Mouse (Mus musculus): ENCODE data around the gene Depdc1b. TPM values are rescaled to one million over a fixed set of nuclear protein-coding genes. Genes with fewer than 3 reads are reported as not detected.
A peak's percentile ranks its signal among the peaks of the same experiment; 100 is the strongest.

Gene Depdc1b
- 0.45 and 0.77 TPM in 2 replicates for polyA plus RNA-seq (2012; rRNA removed)

DNA sequence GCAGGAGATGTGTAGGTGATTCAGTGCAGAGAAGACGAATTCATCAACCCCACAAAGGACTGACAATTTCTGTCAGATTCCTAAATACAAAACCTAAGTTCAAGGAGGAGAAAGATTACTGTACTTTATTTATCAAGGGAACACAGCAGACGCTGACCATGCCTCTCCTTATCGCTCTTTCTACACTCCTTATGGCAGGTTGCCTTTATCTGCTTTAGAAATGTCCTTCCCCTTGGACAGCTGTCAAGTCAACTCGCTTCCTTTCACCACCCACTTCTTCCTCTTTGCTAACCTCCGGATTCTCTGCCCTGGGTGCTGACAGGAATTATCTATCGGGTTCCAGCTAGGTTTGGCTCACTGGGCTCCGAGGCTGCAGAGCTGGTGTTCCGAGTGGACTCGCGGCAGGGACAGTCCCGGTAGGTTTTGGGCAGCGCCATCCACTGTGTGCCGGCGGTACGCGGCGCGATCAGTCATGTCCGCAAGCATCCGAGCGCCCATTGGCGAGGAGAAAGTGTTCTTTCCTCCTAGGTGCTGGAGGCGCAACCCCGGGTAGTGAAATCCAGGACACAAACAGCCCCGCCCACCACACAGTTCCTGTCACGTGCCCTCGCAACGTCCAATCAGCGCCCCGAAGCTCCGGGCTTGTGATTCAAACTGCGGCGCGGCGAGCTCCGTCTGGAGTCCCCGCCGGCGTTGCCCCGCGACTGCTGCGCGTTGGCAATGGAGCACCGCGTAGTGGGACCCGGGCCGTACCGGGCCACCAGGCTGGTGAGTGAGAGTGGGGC is at the start of gene Depdc1b:
Gene Depdc1b (plus strand): TSS at position 631 of the 785 bp plus-strand sequence.
- TF ChIP-seq CTCF (IDR thresholded peaks at IDR 0.05; ENCODE audit: extremely low read depth, insufficient read depth, low read length), result no peak
- no peak for TF ChIP-seq POLR2A (IDR thresholded peaks at IDR 0.05; ENCODE audit: extremely low read depth, insufficient read depth, low read length)
- Histone ChIP-seq H3K4me1 (ENCODE audit: control insufficient read depth, insufficient read depth, low read length) (no peaks in the 10 kb centered on the region; the same call in 1 of the 2 replicates), H3K4me3 (ENCODE audit: insufficient read depth, low read length) (peak within 1 kb of the TSS; percentile 78), H3K27ac (ENCODE audit: insufficient read depth, low read length) (no peak within 1 kb of the TSS; the same call in 1 of the 2 replicates)

DNA sequence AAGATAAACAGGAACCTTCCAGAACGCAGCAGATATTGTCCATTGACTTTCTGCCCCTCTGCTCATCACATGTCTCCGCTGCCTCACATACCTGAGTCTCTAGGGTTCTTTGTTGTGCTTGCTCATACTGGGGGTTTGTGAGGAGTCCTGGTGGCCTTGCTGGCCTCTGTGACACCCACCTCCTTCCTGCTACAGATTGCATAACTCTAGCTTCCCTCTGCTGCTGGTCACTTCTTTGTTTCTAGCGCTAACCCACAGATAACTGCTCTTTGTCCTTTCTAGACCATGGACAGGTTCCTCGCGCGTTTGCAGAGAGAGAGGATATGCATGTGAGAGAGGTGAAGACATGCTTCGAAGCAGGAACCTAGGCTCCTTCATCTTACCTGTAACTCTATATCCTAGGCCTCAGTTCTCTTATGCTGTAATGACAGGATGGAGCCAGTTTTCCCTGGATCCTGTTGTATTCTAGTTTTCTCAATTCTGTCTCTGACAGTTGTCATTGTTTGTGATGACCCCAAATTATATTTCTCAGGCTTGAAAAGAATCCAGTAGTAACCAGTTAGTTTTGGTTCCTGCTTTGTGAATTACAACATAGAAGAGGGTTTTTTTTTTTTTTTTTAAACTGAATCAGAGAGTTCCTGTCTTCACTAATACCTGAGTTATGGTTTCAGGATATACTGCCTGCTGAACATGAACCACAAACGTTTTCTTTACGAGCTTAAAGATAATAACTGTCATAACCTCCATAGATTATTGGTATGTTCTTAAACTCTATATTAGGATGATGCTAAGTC is 48.1 kb upstream of the Depdc1b start:
- H3K27ac ChIP-seq (ENCODE audit: insufficient read depth, low read length), result no peak overlapping the region
- no peaks in the 10 kb centered on the region for H3K4me1 ChIP-seq (ENCODE audit: control insufficient read depth, insufficient read depth, low read length)
- H3K4me3 ChIP-seq (ENCODE audit: insufficient read depth, low read length), result no peak overlapping the region
- TF ChIP-seq POLR2A (IDR thresholded peaks at IDR 0.05; ENCODE audit: extremely low read depth, insufficient read depth, low read length) (no peak), CTCF (IDR thresholded peaks at IDR 0.05; ENCODE audit: extremely low read depth, insufficient read depth, low read length) (no peak)

DNA sequence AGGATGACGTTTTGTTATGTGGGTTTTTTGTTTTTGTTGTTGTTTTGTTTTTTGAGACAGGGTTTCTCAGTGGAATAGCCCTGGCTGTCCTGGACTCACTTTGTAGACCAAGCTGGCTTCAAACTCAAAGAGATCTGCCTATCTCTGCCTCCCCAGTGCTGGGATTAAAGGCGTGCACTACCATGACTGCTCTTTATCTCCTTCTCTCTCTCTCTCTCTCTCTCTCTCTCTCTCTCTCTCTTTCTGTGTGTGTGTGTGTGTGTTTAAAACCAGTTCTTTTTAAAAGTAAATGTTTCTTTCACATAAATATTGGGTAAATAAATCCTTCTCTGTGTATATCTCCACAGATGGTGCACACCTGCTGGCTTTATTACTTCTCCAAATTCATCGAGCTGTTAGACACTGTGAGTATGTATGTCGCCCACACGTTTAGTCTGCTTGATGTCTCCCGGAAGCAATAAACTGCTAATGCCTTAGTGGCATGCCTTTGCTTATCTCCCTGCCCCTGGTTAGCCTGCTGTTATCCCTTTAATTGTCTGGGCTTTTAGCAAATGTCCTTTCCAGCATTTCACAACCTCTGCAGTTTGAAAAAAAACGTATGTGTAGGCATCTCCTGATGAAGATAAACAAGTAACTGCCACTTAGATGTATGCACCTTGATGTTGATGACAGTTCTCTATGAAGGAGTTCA is 44.5 kb upstream of the Depdc1b start:
- Histone ChIP-seq H3K4me1 (ENCODE audit: control insufficient read depth, insufficient read depth, low read length) (no peaks in the 10 kb centered on the region), H3K27ac (ENCODE audit: insufficient read depth, low read length) (no peak overlapping the region), H3K4me3 (ENCODE audit: insufficient read depth, low read length) (no peak overlapping the region)
- TF ChIP-seq CTCF (IDR thresholded peaks at IDR 0.05; ENCODE audit: extremely low read depth, insufficient read depth, low read length) (no peak), POLR2A (IDR thresholded peaks at IDR 0.05; ENCODE audit: extremely low read depth, insufficient read depth, low read length) (no peak)

DNA sequence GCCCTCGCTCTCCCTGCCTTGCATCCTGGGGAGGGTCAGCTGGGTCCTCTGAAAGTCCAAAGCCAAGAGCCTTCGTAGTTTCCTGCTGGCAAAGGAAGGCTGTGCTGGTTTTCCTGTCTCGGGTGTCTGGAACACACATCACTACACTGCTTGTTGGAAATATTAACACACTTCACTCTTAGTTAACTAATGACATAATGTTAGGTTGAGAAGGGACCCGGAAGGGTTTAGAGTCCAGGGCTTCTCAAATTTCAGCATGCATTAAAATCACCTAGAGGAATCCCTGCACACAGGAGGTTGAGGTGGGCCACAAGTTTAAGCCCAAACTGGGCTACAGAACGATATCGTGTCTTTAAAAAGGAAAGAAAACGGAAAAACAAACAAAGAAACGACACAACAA is 43.8 kb upstream of the Depdc1b start:
- TF ChIP-seq CTCF (IDR thresholded peaks at IDR 0.05; ENCODE audit: extremely low read depth, insufficient read depth, low read length), result no peak
- no peak for TF ChIP-seq POLR2A (IDR thresholded peaks at IDR 0.05; ENCODE audit: extremely low read depth, insufficient read depth, low read length)
- H3K4me3 ChIP-seq (ENCODE audit: insufficient read depth, low read length), result no peak overlapping the region
- H3K4me1 ChIP-seq (ENCODE audit: control insufficient read depth, insufficient read depth, low read length), result no peaks in the 10 kb centered on the region
- H3K27ac ChIP-seq (ENCODE audit: insufficient read depth, low read length), result no peak overlapping the region

DNA sequence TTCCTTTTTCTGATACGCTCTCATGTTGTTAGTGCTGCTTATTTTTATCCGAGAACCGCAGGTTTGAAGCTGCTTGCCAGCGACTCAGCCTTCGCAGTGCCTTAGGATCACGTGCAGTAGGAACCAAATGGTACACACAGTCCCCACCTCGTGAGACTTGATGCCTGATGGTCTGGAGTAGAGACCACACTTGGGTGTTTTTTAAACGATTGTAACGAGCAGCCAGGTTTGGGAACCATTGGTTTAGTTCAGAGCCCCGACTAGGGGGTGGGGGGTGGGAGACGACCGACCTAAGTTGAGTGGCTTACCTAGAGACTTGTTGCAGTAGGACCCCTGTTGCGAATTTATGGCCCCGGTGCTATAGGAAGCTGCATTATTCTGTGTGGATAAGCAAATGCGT is 43.1 kb upstream of the Depdc1b start:
- TF ChIP-seq POLR2A (IDR thresholded peaks at IDR 0.05; ENCODE audit: extremely low read depth, insufficient read depth, low read length), result no peak
- no peak for TF ChIP-seq CTCF (IDR thresholded peaks at IDR 0.05; ENCODE audit: extremely low read depth, insufficient read depth, low read length)

DNA sequence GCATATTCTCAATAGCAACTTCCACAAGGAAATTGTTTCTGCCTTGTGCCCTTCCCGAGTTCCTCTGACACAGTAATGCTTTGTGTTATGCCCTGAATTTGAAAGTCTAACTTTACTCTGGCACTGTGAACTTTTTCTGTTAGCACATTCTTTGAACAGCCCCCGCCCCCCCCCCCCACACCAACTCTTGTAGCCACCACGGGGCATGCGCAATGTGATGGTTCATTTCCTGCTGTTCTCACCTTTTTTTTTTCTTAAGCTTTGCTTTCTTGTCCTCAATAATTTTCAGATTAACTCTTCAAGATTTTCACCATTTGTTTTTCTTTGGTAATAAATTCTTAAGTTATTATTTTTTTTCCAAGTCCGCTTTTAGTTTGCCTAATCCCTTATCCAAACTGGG is 42.7 kb upstream of the Depdc1b start:
- no peak for TF ChIP-seq CTCF (IDR thresholded peaks at IDR 0.05; ENCODE audit: extremely low read depth, insufficient read depth, low read length)
- TF ChIP-seq POLR2A (IDR thresholded peaks at IDR 0.05; ENCODE audit: extremely low read depth, insufficient read depth, low read length), result no peak
- H3K4me3 ChIP-seq (ENCODE audit: insufficient read depth, low read length), result no peak overlapping the region
- H3K4me1 ChIP-seq (ENCODE audit: control insufficient read depth, insufficient read depth, low read length), result no peaks in the 10 kb centered on the region
- no peak overlapping the region for H3K27ac ChIP-seq (ENCODE audit: insufficient read depth, low read length)

More for the DNA sequence above, 43.1 kb upstream of the Depdc1b start:
- Histone ChIP-seq H3K4me1 (ENCODE audit: control insufficient read depth, insufficient read depth, low read length) (no peaks in the 10 kb centered on the region), H3K27ac (ENCODE audit: insufficient read depth, low read length) (no peak overlapping the region), H3K4me3 (ENCODE audit: insufficient read depth, low read length) (no peak overlapping the region)

DNA sequence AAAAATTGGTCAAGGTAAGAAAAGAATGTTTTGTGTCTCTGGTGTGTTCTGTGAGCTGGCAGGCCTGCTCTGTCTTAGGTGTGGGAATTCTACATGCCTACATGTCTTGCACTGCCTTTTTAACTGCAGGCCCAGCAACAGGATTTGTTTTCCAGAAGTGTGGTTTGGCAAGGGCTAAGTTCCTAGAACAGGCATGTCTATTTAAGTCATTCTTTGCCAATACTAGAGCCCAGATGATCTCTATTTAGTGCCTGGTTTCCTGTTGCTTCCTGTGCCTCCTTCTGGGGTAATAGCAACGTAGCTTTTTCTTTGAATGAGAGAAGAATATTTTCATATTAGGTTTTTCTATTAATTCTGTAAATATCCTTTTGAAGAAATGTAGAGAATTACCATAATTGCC is 39.6 kb upstream of the Depdc1b start:
- no peak overlapping the region for H3K27ac ChIP-seq (ENCODE audit: insufficient read depth, low read length)
- H3K4me3 ChIP-seq (ENCODE audit: insufficient read depth, low read length), result no peak overlapping the region
- no peak for TF ChIP-seq POLR2A (IDR thresholded peaks at IDR 0.05; ENCODE audit: extremely low read depth, insufficient read depth, low read length)
- H3K4me1 ChIP-seq (ENCODE audit: control insufficient read depth, insufficient read depth, low read length), result no peaks in the 10 kb centered on the region; the same call in 1 of the 2 replicates

DNA sequence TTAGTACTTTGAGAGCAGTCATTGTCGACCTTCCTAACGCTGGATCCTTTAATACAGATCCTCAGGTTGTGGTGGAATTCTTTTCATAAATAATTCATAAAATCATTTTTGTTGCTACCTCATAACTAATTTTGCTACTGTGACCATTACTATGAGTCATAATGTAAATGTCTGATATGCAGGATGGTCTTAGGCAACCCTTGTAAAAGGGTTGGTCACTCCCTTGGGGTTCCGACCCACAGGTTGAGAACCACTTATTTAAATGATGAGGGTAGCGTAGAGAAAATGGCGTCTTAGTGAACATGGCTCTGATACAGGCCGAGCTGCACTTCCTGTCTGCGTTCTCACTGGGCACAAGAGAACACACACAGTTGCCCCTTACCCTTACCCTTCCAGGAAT is 38.8 kb upstream of the Depdc1b start:
- Histone ChIP-seq H3K4me1 (ENCODE audit: control insufficient read depth, insufficient read depth, low read length) (no peaks in the 10 kb centered on the region; the same call in 1 of the 2 replicates), H3K27ac (ENCODE audit: insufficient read depth, low read length) (no peak overlapping the region), H3K4me3 (ENCODE audit: insufficient read depth, low read length) (no peak overlapping the region)
- TF ChIP-seq POLR2A (IDR thresholded peaks at IDR 0.05; ENCODE audit: extremely low read depth, insufficient read depth, low read length) (no peak), CTCF (IDR thresholded peaks at IDR 0.05; ENCODE audit: extremely low read depth, insufficient read depth, low read length) (no peak)

DNA sequence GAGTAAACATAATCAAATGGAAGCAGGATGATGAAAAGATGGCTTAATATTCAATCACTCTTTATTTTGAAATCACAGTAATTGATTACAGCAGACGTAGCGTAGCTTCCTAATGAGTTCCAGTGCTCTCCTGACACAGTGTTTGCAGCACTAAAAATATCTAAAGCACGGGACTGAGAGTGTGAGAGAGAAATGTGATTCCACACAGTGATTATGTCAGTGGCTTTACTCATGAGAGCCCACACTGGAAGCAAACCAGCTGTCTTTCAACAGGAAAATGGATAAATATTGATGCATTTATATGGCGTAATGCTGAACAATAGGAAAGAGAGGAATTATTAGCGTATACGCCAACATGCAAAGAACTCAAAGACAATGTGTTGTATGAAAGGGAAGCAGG is 37.5 kb upstream of the Depdc1b start:
- H3K4me1 ChIP-seq (ENCODE audit: control insufficient read depth, insufficient read depth, low read length), result no peaks in the 10 kb centered on the region; the same call in 1 of the 2 replicates
- no peak overlapping the region for H3K27ac ChIP-seq (ENCODE audit: insufficient read depth, low read length)
- H3K4me3 ChIP-seq (ENCODE audit: insufficient read depth, low read length), result no peak overlapping the region
- TF ChIP-seq POLR2A (IDR thresholded peaks at IDR 0.05; ENCODE audit: extremely low read depth, insufficient read depth, low read length) (no peak), CTCF (IDR thresholded peaks at IDR 0.05; ENCODE audit: extremely low read depth, insufficient read depth, low read length) (no peak)
